Mouse (Mus musculus): ENCODE results near the gene Gramd2. TPM values are rescaled to one million over a fixed set of nuclear protein-coding genes. Genes with fewer than 3 reads are reported as not detected.
"Not testable (repeated sequence)": the region's sequence is repeated elsewhere in the genome, so short reads cannot be mapped to it uniquely, and the experiment has no call there.

Gene Gramd2
- polyA plus RNA-seq, 1 experiment from 2014 or later: 0.17 TPM

DNA sequence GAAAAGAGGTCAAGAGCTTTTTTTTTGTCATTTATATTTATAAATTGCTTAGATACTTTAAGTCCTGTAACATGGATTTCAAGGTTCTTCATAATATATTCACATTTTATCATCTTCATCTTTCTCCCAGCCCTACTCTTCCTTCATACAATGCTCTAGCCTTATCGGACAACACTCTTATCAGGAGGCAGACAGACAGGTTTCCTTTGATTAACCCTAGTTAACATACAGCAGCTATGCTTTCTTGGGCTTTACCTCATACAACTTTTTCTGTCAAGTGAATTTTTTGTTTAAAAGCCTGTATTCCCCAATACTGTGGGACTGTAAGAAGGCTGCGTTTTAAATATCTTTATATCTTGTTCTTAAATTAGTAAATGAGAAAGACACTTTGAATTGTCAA is 68.4 kb downstream of the Gramd2 start:
- ATAC-seq (ENCODE audit: insufficient read depth, low FRiP score, low TSS enrichment): no peak
- Histone ChIP-seq H3K36me3 (ENCODE audit: control insufficient read depth, insufficient read depth, low read length) (no peaks in the 10 kb centered on the region), H3K27ac (ENCODE audit: low read depth, low read length) (no peak overlapping the region), H3K4me3 (ENCODE audit: low read depth, low read length) (no peak overlapping the region), H3K9me3 (ENCODE audit: control insufficient read depth, low read length) (no peaks in the 10 kb centered on the region), H3K27me3 (ENCODE audit: control insufficient read depth, insufficient read depth, low read length) (no peaks in the 10 kb centered on the region), H3K4me2 (ENCODE audit: low read depth) (no peak overlapping the region), H3K9ac (ENCODE audit: low read length) (no peak overlapping the region), H3K4me1 (ENCODE audit: control insufficient read depth, insufficient read depth, low read length) (peaks cover 6% of the 10 kb centered on the region; the same call in 1 of the 2 replicates)
- DNase-seq (ENCODE audit: low spot score): no peak
- WGBS: 95% methylated on average over 2 of the region's 2 CpGs

DNA sequence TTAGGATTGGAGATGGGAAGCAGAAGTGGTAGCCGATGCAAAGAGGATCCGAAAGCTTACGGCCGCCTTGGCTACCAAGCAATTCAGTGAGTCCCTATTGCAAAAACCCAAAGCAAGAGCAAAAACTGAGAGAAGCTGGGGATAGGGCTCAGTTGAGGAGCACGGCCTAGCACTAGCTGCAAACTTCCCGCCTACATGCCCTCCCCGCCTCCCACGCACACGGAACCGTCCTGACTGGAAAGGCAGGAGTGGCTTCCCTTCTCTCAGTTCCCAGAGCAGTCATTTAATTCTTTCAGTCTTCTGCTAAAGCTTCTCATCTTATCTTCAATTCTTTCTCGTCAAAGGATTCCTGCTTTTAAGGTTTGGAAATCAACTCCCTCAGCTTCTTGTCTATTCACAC is 69.0 kb downstream of the Gramd2 start:
- H3K4me3 ChIP-seq (ENCODE audit: low read depth, low read length): no peak overlapping the region
- no peaks in the 10 kb centered on the region for H3K9me3 ChIP-seq (ENCODE audit: control insufficient read depth, low read length)
- ATAC-seq (ENCODE audit: insufficient read depth, low FRiP score, low TSS enrichment) (no peak), DNase-seq (ENCODE audit: low spot score) (no peak)
- no peak overlapping the region for H3K4me2 ChIP-seq (ENCODE audit: low read depth)
- WGBS: 92% methylated on average over 11 of the region's 11 CpGs
- no peaks in the 10 kb centered on the region for H3K27me3 ChIP-seq (ENCODE audit: control insufficient read depth, insufficient read depth, low read length)
- H3K9ac ChIP-seq (ENCODE audit: low read length): no peak overlapping the region
- peaks cover 6% of the 10 kb centered on the region; the same call in 1 of the 2 replicates for H3K4me1 ChIP-seq (ENCODE audit: control insufficient read depth, insufficient read depth, low read length)
- H3K27ac ChIP-seq (ENCODE audit: low read depth, low read length): no peak overlapping the region
- no peaks in the 10 kb centered on the region for H3K36me3 ChIP-seq (ENCODE audit: control insufficient read depth, insufficient read depth, low read length)

DNA sequence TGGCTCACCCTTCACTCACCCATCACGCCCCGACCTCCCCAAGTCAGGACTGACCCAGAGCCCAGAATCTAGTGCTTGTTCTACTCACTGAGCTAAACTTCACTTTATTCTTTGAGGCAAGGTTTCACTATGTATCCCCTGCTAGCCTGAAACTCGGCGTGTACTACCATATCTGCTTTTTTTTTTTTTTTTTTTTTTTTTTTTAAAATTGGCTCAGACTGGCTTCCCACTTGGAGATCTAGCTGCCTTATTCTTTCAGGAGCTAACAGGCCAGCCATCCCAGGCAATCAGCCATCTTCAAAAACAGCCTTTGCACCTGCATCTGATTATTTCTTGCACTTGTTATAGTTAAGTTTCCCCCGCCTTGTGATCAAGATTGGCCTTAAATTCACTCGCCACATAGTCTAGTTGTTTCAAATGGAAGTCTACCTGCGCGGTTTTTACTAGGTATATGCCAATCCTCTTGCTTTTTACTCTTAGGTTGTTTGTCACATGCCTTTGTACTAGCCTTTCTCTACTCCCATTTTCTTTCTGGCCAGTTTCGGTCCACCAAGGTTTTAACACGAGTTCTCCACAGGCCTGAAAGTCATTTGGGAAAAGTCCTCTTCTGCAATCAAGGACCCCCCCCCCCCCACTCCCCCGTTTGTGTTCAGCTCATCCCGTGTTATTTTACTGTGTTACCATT is 69.8 kb downstream of the Gramd2 start:
- H3K4me2 ChIP-seq (ENCODE audit: low read depth): peak overlapping the region; percentile 68
- H3K9ac ChIP-seq (ENCODE audit: low read length): peak overlapping the region; percentile 61
- H3K4me1 ChIP-seq (ENCODE audit: control insufficient read depth, insufficient read depth, low read length): peaks cover 6% of the 10 kb centered on the region; the same call in 1 of the 2 replicates
- DNase-seq (ENCODE audit: low spot score) (no peak), ATAC-seq (ENCODE audit: insufficient read depth, low FRiP score, low TSS enrichment) (no peak)
- H3K9me3 ChIP-seq (ENCODE audit: control insufficient read depth, low read length): no peaks in the 10 kb centered on the region
- H3K27me3 ChIP-seq (ENCODE audit: control insufficient read depth, insufficient read depth, low read length): no peaks in the 10 kb centered on the region
- peak overlapping the region; percentile 84 for H3K4me3 ChIP-seq (ENCODE audit: low read depth, low read length)
- no peaks in the 10 kb centered on the region for H3K36me3 ChIP-seq (ENCODE audit: control insufficient read depth, insufficient read depth, low read length)
- WGBS: 39% methylated on average over 12 of the region's 12 CpGs
- H3K27ac ChIP-seq (ENCODE audit: low read depth, low read length): no peak overlapping the region

- H3K9ac ChIP-seq (ENCODE audit: low read length): peak within 1 kb of the TSS; percentile 90
- no peaks in the 10 kb centered on the region for H3K27me3 ChIP-seq (ENCODE audit: control insufficient read depth, insufficient read depth, low read length)
- peak within 1 kb of the TSS; percentile 75 for H3K4me2 ChIP-seq (ENCODE audit: low read depth)
- peaks cover 6% of the 10 kb centered on the region; the same call in 1 of the 2 replicates for H3K4me1 ChIP-seq (ENCODE audit: control insufficient read depth, insufficient read depth, low read length)
- peak within 1 kb of the TSS; percentile 84 for H3K4me3 ChIP-seq (ENCODE audit: low read depth, low read length)
- peak within 1 kb of the TSS; percentile 81 for H3K27ac ChIP-seq (ENCODE audit: low read depth, low read length)
- no peaks in the 10 kb centered on the region for H3K36me3 ChIP-seq (ENCODE audit: control insufficient read depth, insufficient read depth, low read length)
- no peaks in the 10 kb centered on the region for H3K9me3 ChIP-seq (ENCODE audit: control insufficient read depth, low read length)
- DNase-seq (ENCODE audit: low spot score) (peak; percentile 99), ATAC-seq (ENCODE audit: insufficient read depth, low FRiP score, low TSS enrichment) (peak; percentile 91)
- under 1% methylated on average over 58 of the region's 59 CpGs for WGBS
These were observed 70.5 kb downstream of the Gramd2 start, which contains the start of the genes Senp8 and Myo9a for GRCm38 (mm10) chr9:59750267-59751065. Gene Senp8, minus strand, starts transcription at chr9:59750710. Gene Myo9a, plus strand, starts transcription at chr9:59750896.

GRCm38 (mm10) chr9:59751066-59751581 is 71.2 kb downstream of the Gramd2 start:
- Histone ChIP-seq H3K27me3 (ENCODE audit: control insufficient read depth, insufficient read depth, low read length) (no peaks in the 10 kb centered on the region), H3K36me3 (ENCODE audit: control insufficient read depth, insufficient read depth, low read length) (no peaks in the 10 kb centered on the region), H3K9ac (ENCODE audit: low read length) (peak overlapping the region; percentile 90), H3K4me3 (ENCODE audit: low read depth, low read length) (peak overlapping the region; percentile 84), H3K27ac (ENCODE audit: low read depth, low read length) (peak overlapping the region; percentile 81), H3K4me2 (ENCODE audit: low read depth) (peak overlapping the region; percentile 75), H3K9me3 (ENCODE audit: control insufficient read depth, low read length) (no peaks in the 10 kb centered on the region), H3K4me1 (ENCODE audit: control insufficient read depth, insufficient read depth, low read length) (peaks cover 6% of the 10 kb centered on the region; the same call in 1 of the 2 replicates)
- DNase-seq (ENCODE audit: low spot score) (peak; percentile 78), ATAC-seq (ENCODE audit: insufficient read depth, low FRiP score, low TSS enrichment) (peak; percentile 89)
- under 1% methylated on average over 46 of the region's 49 CpGs for WGBS

DNA sequence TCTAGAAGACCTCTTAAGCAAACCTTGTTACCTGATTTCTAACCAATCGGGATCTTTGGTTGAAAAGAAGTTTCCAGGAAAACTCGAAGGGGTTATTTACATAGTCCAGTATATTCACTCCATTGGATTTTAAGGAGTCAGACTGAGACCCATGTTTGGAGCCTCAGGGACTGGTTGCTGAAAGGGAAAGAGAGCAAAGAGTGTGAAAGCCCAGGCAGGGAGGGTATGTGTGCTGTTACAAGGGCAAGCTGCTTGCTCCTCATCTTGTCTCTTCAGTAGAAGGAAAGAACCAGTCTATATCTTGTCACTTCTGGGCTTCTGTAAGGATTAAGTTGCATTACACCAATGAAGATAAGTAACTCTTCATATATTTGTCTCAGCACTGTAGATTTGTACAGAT is 72.0 kb downstream of the Gramd2 start:
- no peak for ATAC-seq (ENCODE audit: insufficient read depth, low FRiP score, low TSS enrichment)
- peak overlapping the region; percentile 84 for H3K4me3 ChIP-seq (ENCODE audit: low read depth, low read length)
- DNase-seq (ENCODE audit: low spot score): no peak
- peak overlapping the region; percentile 90 for H3K9ac ChIP-seq (ENCODE audit: low read length)
- peak overlapping the region; percentile 75 for H3K4me2 ChIP-seq (ENCODE audit: low read depth)
- 15% methylated on average over 2 of the region's 2 CpGs for WGBS
- H3K4me1 ChIP-seq (ENCODE audit: control insufficient read depth, insufficient read depth, low read length): peaks cover 6% of the 10 kb centered on the region; the same call in 1 of the 2 replicates
- H3K27ac ChIP-seq (ENCODE audit: low read depth, low read length): no peak overlapping the region
- H3K9me3 ChIP-seq (ENCODE audit: control insufficient read depth, low read length): no peaks in the 10 kb centered on the region
- H3K36me3 ChIP-seq (ENCODE audit: control insufficient read depth, insufficient read depth, low read length): no peaks in the 10 kb centered on the region
- no peaks in the 10 kb centered on the region for H3K27me3 ChIP-seq (ENCODE audit: control insufficient read depth, insufficient read depth, low read length)

- H3K36me3 ChIP-seq (ENCODE audit: control insufficient read depth, insufficient read depth, low read length): no peaks in the 10 kb centered on the region
- peaks cover 3% of the 10 kb centered on the region; the same call in 1 of the 2 replicates for H3K4me1 ChIP-seq (ENCODE audit: control insufficient read depth, insufficient read depth, low read length)
- H3K9ac ChIP-seq (ENCODE audit: low read length): no peak overlapping the region
- no peaks in the 10 kb centered on the region for H3K9me3 ChIP-seq (ENCODE audit: control insufficient read depth, low read length)
- ATAC-seq (ENCODE audit: insufficient read depth, low FRiP score, low TSS enrichment): no peak
- no peak overlapping the region for H3K4me3 ChIP-seq (ENCODE audit: low read depth, low read length)
- no peak overlapping the region for H3K4me2 ChIP-seq (ENCODE audit: low read depth)
- no peak overlapping the region for H3K27ac ChIP-seq (ENCODE audit: low read depth, low read length)
- WGBS: 59% methylated on average over 2 of the region's 2 CpGs
- no peaks in the 10 kb centered on the region for H3K27me3 ChIP-seq (ENCODE audit: control insufficient read depth, insufficient read depth, low read length)
- no peak for DNase-seq (ENCODE audit: low spot score)
These were observed 75.3 kb downstream of the Gramd2 start for GRCm38 (mm10) chr9:59755199-59755598.

DNA sequence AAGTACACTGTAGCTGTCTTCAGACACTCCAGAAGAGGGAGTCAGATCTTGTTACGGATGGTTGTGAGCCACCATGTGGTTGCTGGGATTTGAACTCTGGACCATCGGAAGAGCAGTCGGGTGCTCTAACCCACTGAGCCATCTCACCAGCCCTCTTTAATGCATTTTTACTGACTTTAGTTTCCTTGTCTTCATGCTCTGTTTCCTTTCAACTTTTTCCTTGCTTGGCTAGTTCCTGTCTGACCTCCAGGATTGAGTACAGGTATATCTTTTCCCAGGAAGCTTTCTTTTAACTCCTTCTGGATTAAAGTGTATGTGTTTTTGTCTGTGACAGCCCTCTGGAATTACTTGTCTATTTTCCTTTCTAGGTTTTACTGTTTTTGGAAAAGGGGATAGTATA is 77.1 kb downstream of the Gramd2 start:
- H3K4me3 ChIP-seq (ENCODE audit: low read depth, low read length); H3K4me1 ChIP-seq (ENCODE audit: control insufficient read depth, insufficient read depth, low read length); ATAC-seq (ENCODE audit: insufficient read depth, low FRiP score, low TSS enrichment); H3K27ac ChIP-seq (ENCODE audit: low read depth, low read length); H3K4me2 ChIP-seq (ENCODE audit: low read depth); H3K9ac ChIP-seq (ENCODE audit: low read length); H3K9me3 ChIP-seq (ENCODE audit: control insufficient read depth, low read length); H3K27me3 ChIP-seq (ENCODE audit: control insufficient read depth, insufficient read depth, low read length); DNase-seq (ENCODE audit: low spot score); H3K36me3 ChIP-seq (ENCODE audit: control insufficient read depth, insufficient read depth, low read length): not testable (repeated sequence)
- WGBS: 100% methylated on average over 2 of the region's 3 CpGs

Measured in neural tube, embryonic 11.5 days (tissue).